Mouse (Mus musculus): ENCODE data around the gene Stk24. TPM values are rescaled to one million over a fixed set of nuclear protein-coding genes. Genes with fewer than 3 reads are reported as not detected.
A peak's percentile ranks its signal among the peaks of the same experiment; 100 is the strongest.

The Stk24 gene
- total RNA-seq, 2 experiments from 2014 or later: 65.3 to 66.0 TPM

DNA sequence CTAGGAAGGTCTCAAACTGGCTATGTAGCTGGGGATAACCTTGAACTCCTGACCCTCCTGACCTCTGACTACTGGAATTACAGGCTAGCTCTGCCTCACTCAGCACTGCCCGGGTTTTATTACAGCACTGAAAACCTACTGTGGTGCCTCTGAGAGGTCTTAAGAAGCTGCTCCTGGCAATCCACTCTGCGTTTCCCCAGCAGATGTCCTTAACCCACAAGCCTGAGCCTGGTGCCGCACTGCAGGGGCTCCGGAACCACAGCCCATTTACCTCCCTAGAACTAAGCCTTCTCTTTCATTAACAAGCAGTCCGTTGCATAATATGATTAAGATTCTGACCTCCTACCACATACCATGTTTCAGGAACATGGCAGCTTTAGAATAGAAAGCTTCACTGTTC is 63.7 kb downstream of the Stk24 start:
- no peak for DNase-seq (ENCODE audit: low spot score in 2 of 2)

DNA sequence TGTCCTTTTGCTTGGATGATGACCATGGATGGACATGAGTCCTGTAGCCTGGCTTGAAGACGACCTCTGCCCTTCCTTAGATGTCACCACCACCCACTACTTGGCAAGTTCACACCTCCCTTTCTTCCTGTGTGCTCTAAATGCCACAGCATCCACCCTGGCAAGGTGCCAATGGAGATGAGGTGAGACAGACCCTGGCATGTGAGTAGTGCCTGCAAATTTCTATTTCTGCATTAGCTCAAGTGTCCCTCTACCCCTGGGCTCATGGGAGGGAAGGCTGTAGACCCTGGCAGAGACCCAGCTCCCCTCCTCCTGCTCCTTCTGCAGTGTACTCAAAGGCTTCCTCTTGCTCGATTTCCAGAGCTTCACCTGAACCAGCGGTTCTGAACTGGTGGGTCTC is 64.9 kb downstream of the Stk24 start:
- DNase-seq (ENCODE audit: low spot score in 2 of 2): no peak

DNA sequence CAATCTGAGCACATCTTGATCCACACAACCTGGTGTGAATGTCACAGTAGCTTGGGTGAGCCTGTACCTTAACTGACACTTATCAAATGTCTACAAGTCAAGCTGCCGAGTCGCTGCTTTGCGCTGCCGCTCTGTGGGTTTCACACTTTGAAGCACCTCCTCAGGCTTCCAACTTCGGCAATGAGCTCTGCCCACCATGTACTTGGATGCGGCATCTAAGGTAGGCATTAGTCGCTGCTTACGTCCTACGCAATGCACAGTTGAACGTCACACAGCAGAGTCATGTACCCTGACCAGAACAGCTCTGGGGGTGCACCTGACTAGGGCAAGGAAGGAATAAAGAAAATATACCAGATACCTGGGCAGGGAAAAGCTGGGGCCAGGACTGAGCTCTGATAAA is 66.5 kb downstream of the Stk24 start:
- DNase-seq (ENCODE audit: low spot score in 2 of 2): peak in 1 of 2 experiments; percentile 17

DNA sequence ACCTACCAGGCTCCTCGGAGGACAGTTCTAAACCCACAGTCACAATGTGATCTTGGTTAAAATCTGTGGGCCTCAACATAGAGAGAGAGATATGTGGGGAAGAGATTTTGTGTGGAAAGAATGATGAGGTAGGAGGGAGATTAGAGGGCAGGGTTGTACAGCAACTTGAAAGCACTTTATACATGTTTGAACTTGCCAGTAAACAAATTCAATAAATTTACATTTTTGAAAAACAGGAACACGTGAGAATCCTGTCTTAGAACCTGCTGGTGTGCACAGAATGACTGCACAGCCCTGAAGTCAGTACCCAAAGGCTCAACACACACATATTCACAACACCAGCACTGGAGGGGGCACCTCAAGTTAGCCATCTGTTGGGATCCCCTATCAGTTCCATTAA is 68.7 kb downstream of the Stk24 start:
- DNase-seq (ENCODE audit: low spot score in 2 of 2): no peak

DNA sequence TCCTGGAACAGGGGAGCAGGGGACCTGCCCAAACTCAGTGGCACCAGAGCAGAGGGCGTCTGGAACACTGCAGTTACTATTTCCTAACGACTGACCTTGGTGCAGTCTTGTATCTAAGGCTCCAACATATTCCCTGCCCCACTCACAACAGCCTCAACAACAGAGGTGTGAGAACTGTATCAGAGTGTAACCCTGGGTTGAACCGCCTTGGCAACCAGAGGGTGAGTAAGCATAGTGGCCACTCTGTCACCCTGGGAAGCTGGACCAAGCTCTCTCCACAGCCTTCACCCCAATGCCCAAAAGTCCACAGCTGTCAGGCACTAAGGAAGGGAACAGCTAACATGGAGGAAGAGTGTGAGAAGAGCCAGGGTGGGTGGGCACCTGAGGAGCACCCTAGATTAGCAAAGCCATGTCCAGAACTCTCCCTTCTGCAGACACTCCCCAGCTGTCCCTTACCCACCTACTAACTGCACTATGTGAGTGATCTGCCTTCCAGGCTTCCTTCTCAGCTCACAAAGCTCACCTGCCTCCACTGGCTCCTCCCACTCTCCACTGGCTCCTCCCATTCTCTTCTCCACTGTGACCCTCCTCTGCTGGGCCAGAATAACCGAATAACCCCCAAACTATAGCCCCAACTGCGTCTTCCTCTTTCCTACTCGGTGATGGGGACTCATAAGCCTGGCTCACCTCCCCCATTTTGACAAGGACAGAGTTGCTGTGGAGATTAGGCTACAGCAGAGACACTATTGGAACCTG is 69.3 kb downstream of the Stk24 start:
- no peak for DNase-seq (ENCODE audit: low spot score in 2 of 2)

DNA sequence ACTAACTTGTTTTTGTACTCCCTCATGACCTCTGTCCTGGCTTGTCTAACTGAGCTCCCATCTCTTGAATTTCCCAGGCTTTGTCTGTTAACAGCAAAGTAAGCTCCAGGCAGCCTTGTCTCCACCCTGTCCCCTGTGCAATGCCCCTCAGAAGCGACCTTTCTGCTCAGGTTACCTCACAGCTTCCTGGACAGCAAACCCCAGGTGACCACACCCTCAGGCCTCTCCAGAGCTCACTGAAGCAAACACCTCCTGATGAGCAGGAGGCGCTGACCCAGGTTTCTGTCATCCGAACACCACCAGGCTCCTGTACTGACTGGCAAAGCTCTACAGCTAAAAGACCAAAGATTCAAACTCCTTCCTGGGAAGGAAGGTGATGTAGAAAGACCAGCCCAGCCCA is 69.9 kb downstream of the Stk24 start:
- no peak for DNase-seq (ENCODE audit: low spot score in 2 of 2)

DNA sequence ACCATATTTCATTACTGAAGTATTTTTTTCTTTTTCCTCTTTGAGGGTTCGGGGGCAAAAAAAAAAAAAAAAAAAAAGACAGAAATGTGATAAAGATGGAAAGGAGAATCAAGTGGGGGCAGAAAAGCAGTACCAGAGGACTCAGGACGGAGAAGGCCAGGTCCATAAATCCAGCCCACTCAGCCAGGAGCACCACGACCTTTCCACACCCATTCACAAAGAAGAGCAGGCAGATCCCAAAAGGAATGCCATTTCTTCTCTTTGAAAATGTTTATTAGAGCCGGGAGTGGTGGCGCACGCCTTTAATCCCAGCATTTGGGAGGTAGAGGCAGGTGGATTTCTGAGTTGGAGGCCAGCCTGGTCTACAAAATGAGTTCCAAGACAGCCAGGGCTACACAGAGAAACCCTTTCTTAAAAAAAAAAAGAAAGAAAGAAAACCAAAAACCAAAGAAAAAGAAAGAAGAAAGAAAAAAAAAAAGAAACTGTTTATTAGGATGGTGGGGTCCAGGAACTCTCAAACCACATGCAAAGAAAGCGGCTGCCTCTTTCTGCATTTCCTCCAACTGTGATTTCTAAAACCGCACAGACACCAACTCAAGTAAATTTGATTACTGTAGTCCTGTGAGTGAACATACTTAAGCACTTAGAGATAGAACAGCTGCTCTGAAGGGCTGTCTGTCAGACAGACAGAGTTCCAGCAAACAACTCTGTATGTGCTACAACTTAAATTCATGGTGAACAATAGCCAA is 74.3 kb downstream of the Stk24 start:
- DNase-seq (ENCODE audit: low spot score in 2 of 2): no peak

DNA sequence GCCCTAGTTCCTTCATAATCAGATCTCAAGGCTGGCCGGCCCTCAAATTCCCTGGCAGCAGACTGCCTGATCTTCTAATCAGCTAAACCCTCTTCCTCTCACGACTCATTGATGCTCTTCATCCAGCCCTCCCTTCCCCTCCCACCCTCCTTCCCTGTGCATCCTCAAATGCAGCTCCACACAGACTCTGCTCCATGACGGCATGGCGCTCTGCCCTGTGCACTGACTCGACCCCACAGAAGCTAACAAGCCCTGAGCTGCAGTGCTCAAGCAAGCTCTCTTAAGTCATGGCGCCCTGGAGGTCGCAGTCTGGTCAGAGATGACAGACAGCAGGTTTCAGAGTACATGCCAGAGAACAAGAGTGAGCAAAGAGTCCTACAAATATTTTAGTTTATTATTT is 75.3 kb downstream of the Stk24 start:
- DNase-seq (ENCODE audit: low spot score in 2 of 2): no peak

DNA sequence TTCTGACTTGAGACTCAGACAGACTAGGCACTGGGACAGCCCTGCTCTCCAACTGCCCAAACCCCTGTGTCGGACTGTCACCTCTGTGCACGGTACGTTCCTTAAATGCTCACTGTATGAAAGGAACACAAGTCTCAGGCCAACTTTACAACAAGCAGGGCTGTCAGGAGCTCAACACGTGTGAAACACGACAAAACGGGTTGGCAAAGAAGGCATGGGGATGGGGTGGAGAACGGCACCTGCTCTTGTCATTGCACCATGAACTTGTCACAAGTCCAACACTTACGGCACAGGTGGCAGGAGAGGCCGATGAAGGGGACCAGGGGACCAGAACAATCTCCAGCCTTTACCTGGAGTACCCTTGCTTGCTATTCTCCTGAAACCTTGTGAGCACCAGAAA is 80.7 kb downstream of the Stk24 start:
- DNase-seq (ENCODE audit: low spot score in 2 of 2): no peak

DNA sequence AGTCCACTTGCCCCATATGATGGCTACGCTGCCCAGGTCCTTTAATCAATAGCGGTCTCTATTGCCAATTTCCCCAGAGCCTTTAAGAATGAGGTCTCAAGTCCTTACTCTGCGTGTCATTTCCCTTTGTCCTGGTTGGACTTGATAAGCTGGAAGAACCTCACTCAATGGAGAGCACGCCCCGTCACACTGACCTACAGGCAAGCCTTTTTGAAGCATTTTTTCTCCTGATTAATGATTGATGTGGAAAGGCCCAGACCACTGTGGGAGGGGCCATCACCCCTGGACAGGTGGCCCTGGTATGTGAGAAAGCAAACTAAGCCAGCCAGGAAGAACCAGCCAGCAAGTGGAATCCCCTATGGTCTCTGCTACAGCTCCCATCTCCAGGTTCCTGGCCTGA is 81.3 kb downstream of the Stk24 start:
- DNase-seq (ENCODE audit: low spot score in 2 of 2): no peak

DNA sequence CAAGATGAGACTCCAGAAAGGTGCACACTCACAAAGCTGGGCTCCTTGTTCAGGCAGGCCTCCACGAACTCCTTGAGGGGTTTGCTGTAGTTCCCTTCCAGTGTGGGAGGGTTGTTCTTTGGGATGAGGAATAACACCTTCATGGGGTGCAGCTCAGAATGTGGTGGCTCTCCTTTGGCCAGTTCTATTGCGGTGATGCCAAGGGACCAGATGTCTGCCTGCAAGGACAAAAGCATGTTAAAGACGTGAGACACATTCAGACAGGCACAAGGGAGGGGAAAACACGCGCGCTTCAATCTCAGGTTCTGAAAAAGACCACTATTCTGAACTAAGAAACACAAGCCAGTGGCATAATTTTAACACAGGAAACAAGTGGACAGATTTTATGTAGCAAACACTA is 82.7 kb downstream of the Stk24 start:
- no peak for DNase-seq (ENCODE audit: low spot score in 2 of 2)

DNA sequence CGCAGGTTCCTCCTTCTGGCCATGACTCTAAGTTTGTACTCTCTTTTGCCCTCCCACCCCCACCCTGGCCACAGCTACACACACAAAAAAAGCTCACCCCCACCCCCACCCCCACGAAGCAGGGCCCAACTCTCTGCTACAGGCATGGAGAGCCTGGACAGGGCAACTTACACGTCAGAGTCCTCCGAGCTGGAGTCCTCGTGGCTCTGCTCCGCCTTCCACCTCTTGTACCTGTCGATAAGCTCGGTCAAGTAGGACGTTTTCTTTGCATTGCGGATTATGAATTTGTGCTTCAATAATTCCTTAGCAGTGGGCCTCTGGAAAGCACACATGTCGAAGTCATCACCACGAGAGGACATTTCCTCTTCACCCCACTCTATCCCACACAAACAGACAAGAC is 85.3 kb downstream of the Stk24 start:
- no peak for DNase-seq (ENCODE audit: low spot score in 2 of 2)

DNA sequence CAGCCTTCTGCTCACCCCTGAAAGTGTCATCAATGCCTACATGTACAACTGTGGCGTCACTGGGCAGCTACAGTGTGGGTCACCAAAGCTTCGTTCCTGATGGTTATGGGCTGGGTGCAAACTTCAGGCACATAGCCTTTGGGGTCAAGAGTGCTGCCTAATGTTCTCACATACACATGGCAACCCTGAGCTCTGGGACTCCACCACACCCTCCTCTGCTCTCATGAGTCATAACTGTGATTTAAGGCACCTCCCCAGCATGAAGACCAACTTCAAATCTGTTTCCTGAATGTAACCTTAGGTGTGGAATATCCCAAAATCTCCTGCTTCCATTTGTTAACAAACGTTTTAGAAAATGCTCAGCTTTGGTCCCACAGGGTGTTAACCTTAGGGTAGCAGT is 87.4 kb downstream of the Stk24 start:
- DNase-seq (ENCODE audit: low spot score in 2 of 2): no peak

DNA sequence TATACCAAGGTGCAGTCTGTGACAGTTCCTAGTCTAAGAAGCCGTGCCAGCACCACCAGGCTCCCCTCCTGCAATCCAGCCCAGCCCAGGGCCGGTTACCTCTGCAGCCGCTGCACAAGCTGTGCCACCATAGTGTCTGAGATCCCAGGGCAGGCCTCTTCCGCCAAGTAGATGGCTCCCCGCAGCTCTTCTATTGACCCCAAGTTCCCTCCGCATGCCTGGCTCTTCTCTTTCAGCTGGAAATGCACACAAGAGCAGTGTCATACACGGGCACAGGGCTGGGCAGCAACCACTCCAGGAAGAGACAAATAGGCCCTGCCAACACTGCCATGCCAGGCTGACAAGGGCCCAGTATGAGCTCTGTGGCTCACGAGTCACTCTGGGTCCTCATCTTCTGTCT is 87.9 kb downstream of the Stk24 start:
- no peak for DNase-seq (ENCODE audit: low spot score in 2 of 2)

DNA sequence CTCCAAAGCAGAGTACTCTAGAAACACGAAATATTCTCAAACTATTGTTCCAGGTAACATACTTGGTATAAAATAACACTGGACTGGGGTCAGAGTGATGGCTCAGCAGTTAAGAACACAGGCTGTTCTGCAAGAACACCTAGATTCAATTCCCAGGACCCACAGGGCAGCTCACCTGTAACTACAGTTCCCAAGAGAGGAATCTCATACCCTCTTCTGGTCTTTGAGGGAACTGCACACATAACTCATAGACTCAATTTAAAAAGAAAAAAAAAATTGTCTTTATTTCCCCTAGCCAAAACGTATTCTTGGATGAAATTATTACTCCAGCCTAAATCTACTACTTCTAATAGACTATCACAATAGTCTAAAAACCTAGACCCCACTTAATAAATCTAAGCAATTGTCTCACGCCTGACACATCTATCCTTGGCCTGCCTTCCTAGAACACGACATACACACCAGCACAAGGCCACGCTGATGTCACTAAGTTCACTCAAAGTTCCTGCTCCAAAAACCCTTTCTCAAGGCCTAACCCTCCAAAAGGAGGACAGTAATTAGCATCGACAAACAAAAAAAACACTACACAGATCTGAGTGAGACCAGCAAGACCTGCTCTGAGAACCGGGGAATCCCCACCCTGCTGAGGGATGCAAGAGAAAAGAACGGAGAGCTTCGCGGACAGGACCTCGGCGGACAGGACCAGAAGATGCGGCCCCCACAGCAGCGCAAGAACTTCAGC is 94.3 kb downstream of the Stk24 start:
- DNase-seq (ENCODE audit: low spot score in 2 of 2): no peak

DNA sequence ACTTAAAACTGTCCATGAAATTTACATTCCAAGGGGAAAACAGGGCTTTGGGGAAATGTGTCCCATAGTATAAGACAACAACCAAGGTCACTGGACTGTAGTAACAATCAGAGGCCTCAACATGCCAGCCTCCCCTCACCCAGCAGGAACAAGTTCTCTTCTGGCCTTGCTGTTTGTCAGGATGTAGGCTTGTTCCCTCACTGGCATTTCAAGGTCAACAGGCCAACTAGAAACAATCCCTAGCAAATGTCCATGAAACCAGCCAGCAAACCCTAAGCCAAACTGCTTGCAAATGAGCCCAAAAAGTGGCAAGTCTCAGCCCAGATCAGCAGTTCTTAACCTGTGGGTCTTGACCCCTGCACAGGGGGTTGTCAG is 98.5 kb downstream of the Stk24 start:
- DNase-seq (ENCODE audit: low spot score in 2 of 2): no peak

DNA sequence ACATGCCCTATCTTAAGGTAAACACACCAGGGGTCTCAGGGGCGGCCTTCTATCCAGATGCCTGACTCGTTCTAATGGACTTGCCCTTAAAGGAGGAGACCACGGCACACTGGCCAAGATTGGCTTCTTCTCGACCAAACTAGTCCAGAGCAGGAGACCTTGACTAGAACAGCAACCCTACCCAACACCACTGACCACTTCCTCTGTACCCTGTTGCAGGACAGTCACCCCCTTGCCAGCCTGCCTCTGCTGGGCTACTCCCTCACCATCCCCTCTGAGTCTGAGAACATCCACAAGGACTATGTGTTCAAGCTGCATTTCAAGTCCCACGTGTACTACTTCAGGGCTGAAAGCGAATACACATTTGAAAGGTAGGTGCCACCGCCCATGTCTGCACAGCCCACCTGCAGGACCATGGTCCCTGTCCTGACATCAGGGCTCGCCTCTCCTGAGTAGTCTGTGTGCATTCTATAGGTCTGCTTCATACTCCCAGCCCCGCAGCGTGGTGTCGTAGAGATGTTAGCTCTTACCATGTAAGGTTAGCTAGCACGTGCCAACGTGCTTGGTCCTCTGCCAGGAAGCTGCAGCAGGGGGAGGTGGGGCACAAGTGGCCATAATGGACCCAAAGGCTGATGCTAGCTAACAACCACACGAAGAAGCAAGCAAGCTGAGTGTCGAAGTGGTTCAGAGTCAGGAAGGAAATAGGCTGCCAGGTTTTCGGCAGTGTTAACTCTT is 99.0 kb downstream of the Stk24 start:
- no peak for DNase-seq (ENCODE audit: low spot score in 2 of 2)

DNA sequence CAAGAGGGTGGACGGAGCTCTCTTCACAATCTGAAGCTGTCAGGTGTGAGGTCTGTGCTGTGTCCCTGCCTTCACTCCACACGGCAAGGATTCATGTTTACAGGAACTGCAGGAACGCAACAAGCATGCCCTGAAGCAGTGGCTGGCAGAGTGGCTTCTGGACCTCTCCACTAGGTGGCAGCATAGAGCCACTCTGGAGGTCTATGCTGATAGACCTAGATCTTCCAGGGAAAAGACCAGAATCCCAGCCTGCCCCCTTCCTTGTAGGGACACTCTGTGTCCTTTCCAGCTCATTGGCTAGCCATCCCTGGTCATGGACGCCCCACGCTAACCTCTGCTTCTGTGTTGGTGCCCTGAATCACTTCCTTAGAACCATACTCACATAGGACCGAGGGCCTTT is 100.7 kb downstream of the Stk24 start:
- DNase-seq (ENCODE audit: low spot score in 2 of 2): peak; percentile 84 to 89

DNA sequence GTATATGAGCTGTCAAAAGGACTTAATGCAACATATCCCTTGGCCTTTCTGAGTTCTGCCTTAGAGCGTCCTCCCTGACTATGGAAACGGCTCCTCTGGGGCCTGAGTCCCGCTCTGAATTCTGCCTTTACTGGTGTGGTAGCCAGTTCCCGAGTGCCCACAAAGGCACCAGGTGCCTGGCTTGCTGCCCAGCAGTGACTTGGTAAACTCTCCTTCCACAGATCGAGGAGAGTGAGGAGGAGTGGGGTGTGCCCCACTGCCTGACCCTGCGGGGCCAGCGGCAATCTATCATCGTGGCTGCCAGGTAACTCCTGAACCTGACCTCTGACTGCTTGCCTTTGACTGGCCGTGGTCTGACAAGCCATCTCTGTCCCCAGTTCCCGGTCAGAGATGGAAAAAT is 103.8 kb downstream of the Stk24 start:
- DNase-seq (ENCODE audit: low spot score in 2 of 2): no peak

DNA sequence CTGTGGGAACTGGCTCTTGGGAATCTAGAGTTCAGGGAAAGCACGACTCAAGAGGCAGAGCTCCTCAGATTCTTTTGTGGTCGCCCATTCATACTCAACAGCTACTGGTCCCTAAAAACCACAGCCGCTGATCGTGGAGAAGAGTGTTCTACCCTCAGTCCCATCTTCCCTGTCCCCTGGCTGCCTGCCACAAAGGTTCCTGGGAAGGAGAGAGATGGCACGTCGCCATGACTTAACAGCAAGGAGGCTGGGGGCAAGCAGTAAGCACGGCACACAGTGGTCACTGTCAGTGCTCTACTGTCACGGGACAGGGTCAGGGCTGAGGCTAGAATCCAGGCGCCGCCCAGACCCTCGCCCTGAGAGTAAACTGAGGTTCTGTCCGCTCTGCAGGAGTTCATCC is 104.8 kb downstream of the Stk24 start:
- DNase-seq (ENCODE audit: low spot score in 2 of 2): no peak

DNA sequence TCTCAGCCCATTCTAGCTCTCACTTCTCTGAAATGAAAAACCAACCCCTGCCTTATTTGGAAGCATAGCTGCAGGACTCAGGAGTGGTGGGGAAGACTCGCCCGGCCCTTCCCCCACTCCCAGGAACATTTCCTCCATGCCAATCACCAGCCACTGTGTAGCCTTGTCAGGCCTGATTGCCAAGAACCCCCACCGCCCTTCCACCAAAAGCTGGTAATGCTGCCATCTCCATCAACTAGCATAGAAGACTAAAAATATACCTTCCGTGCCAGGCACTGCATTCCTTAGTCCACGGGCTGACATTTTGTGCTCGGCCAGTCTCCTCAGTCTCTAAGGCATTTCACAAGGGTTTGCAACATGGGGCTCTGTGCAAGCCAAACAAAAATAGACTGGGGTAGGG is 109.3 kb downstream of the Stk24 start:
- DNase-seq (ENCODE audit: low spot score in 2 of 2): no peak

DNA sequence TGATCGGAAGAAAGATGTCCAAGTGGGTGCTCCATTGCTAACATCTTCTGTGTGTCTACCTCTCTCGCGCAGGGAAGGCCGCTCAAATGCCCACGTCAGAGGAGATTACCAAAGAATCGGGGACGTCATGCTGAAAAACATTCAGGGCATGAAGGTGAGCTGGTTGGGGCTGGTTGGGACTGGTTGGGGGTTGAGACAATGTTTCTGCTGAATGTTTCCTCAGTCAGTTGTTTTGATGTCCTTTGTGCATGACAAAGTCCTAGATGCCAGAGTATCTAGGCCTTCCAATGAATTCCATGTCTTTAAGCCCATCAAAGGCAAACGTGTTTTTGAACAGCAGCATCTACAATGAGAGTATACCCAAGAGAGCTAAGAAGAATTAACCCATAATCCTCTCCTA is 112.0 kb downstream of the Stk24 start:
- DNase-seq (ENCODE audit: low spot score in 2 of 2): no peak

Data from left cerebral cortex, adult 18-20 months (tissue).